Mouse (Mus musculus): ENCODE measurements at regions not wholly inside any gene's neighbourhood (a gene's known extent, or its start where the extent isn't known, plus 50 kb on each side); places are given as distances from the start of the nearest gene placed in this dataset.
"Not testable (repeated sequence)": the region's sequence is repeated elsewhere in the genome, so short reads cannot be mapped to it uniquely, and the experiment has no call there.

GRCm38 (mm10) chr1:166900028-166900427 is 101.2 kb upstream of the Fam78b start:
- no peak for DNase-seq (ENCODE audit: low spot score)

GRCm38 (mm10) chr1:166900441-166901161 is 100.6 kb upstream of the Fam78b start:
- no peak for DNase-seq (ENCODE audit: low spot score)

DNA sequence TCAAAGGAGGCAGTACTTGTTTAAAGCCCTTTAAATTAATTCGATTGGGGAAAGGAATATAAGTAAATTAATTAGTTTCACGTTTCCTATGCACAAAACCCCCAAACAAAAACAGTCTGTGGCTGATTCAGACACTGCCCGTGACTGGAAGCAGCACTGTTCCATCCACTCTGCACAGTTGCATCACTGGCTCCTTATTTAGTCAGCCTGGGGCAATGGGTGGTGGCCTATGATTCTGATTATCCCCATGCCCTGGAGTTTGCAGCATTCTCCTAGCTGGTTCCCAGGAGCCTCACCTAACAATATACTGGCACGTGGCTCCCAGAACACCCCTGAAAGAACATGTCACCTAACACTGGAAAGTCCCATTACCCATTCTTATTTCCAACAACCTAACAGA is 99.6 kb upstream of the Fam78b start:
- no peak for DNase-seq (ENCODE audit: low spot score)

DNA sequence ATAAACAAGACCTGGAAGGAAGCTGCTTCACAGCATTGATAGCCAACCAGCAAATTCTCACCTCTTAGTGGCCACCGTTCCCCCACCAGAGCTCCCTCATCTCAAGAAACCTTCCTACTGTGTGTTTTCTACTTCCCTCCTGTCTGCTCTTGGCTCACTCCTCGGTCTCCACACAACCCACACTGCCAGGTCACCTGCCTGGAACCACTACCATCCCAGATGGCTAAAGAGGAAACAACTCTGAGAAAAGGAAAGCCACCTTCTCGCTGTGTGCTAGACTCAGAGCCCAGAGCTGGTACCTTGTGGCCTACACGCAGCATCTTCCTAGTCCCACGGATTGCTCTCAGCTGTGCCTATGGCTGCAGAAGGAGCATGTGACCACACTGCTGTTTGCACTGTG is 97.8 kb upstream of the Fam78b start:
- no peak for DNase-seq (ENCODE audit: low spot score)

DNA sequence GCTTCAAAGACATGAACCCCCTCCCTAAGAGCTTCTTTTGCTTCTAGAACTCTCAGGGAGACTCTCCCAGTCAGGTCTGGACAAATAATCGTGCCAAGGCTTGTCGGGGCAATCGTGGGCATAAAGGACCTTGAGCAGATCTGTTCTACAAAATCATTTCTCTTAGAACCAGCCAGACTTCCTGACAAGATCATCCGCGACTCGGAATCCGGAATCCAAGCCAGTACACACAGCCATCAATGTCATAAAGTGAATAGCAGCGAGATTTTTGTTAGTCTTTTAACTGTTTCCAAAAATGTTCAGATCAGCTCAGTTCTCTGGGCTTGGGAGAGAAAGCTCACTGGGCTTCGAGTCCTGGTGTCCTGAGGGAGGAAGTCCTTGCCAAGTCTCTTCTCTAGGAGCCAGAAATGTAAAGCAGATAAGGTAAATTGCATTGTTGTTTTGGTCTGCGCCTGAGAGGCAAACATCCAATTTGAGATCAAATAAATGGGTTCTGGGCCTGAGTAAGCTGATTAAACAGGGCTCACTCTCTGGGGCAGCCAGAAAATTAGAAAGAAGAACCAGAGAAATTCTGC is 92.9 kb upstream of the Fam78b start:
- no peak for DNase-seq (ENCODE audit: low spot score)

- DNase-seq (ENCODE audit: low spot score) = not testable (repeated sequence)
Measured at GRCm38 (mm10) chr1:166912195-166912594, 89.0 kb upstream of the Fam78b start.

DNA sequence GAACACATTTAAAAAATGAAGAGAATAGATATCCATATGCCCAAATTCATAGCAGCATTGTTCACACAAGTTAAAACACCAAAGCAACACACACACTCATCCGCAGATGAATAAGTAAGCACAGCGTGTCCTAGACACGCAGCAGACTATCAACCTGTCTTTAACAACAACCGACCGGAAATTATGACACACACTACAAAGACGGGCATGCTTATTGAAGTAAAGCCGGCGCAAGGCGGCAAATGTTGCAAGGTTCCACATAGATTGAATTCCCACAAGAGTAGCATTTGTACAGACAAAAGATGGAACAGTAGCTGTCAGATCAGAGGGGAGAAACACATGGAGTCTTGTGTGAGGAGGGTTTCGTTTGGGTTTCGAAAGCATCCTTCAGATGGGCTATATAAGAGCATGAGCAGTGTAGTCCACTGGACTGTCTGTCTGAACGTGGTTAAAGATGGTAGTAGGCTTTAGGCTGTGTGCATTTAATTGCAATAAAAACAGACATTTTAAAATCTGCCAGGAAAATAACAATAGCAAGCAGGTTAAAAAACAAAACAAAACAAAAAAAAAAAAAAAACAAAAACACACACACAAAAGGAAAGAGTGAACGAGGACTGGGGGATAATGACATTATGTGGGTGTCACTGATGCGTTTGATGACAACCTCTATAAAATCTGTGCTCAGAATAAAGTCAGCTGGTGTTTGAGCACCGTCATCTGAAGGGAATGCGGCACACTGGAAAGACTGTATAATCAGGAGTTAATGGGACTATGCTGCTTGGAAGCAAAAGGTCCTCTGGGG is 78.1 kb upstream of the Fam78b start:
- no peak for DNase-seq (ENCODE audit: low spot score)

- DNase-seq (ENCODE audit: low spot score) = no peak
Measured at GRCm38 (mm10) chr1:166923713-166923975, 77.6 kb upstream of the Fam78b start.

DNA sequence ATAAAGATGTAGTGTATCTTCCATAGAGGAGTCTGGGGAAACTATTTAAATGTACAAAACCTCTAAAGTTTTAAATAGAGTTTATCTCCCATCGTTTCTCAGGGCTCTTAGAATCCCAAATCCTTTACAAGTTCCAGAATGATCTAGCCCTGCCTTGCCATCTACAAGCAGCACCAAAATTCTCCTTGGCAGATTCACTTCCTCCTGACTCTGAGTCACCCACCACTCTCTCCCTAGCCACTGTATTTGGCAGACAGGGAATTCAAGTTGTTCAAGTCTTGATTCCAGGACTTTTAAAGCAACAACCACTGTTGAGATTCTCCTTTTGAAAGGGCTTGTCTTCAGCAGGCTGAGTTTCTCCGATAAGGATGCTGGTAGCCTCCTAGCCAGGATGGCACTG is 77.1 kb upstream of the Fam78b start:
- no peak for DNase-seq (ENCODE audit: low spot score)

DNA sequence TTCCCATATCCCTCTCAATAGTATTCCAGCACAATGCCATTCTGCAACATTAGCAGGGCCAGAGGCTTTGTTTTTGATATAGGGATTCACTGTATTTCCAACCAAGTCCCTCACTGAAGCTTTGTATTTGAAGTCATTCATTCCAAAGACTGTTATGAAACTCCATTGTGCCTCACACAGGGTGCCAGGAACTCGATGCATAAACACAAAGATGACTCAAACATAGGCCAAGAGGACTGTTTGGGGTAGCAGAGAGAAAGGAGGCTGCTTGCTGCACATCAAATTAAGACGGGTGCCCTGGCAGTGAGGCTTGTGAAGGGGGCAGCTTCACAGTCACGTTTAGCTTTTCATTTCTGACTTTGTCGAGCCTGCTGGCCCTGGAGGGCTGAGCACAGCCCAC is 75.1 kb upstream of the Fam78b start:
- no peak for DNase-seq (ENCODE audit: low spot score)

- DNase-seq (ENCODE audit: low spot score) = not testable (repeated sequence)
Measured at GRCm38 (mm10) chr1:166939744-166940143, 61.5 kb upstream of the Fam78b start.

DNA sequence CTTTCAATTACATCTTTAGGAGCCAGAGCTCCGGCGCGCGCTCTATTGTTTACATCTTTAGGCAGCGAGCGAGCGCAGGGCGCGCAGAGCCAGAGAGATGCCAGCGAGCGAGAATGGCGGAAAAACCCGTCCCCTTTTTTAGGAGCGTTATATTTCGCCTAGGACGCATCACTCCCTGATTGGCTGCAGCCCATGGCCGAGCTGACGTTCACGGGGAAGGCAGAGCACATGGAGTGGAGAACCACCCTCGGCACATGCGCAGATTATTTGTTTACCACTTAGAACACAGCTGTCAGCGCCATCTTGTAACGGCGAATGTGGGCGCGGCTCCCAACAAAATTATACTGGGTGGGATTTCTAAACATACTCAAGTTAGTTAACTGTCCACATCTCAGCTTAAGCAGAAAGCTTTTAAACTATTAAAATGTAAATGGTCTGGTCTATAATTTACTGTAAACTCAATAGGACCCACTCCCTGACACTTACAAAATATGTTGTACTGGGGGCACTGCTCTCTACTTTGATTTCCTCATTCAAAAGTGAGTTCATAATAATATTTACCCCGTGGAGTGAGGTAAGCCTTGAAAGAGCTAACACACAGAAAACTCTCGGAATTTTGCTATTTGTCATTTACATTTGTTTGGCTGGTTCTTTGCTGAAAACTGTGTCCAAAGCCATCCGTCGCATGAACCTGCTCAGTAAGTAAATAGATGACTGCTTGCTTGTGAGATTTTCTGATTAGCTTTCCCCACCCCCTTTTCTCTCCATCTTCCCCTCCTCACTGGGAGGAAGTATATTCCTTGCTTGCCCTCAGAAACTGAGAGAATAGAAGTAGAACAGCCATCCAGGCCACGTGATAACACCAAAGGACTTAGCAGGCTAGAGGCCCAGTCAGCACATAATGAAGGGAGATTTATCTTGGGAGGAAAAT is 60.8 kb upstream of the Fam78b start:
- DNase-seq (ENCODE audit: low spot score) = not testable (repeated sequence)

DNA sequence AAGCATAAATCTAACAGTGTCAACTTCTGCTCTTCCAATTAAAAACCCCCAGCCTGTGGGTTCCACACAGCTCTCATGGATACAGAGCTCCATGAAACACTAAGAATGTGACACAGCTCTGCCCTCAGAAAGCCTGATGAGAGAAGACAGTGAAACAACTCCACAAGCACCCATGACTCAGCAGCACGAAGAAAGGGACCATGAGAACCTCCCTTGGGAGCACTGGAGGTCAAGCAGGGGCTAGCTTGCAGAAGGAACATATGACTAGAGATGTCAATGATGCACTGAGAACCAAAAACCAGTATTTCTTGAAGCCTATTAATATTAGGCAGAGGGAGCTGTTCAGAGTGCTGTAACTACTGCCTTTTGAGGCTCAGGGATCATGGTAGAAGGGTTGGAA is 59.0 kb upstream of the Fam78b start:
- no peak for DNase-seq (ENCODE audit: low spot score)

GRCm38 (mm10) chr1:166944540-166944939 is 56.7 kb upstream of the Fam78b start:
- DNase-seq (ENCODE audit: low spot score) = no peak

- no peak for DNase-seq (ENCODE audit: low spot score)
Measured at GRCm38 (mm10) chr1:166947844-166948702, 53.1 kb upstream of the Fam78b start.
